Mouse (Mus musculus): Measurements from ENCODE around the gene Zcrb1.
A peak's percentile ranks its signal among the peaks of the same experiment; 100 is the strongest.

The Zcrb1 gene

GRCm38 (mm10) chr15:93371838-93372237, 26.3 kb downstream of the Zcrb1 start:
- no peak for DNase-seq (ENCODE audit: low spot score in 2 of 2)

- DNase-seq (ENCODE audit: low spot score in 2 of 2) = no peak
Observed at GRCm38 (mm10) chr15:93368558-93368957, 29.6 kb downstream of the Zcrb1 start.

GRCm38 (mm10) chr15:93365561-93365960, 32.6 kb downstream of the Zcrb1 start:
- DNase-seq (ENCODE audit: low spot score in 2 of 2) = no peak

GRCm38 (mm10) chr15:93358346-93359095, 39.6 kb downstream of the Zcrb1 start:
- no peak for DNase-seq (ENCODE audit: low spot score in 2 of 2)

- DNase-seq (ENCODE audit: low spot score in 2 of 2) = no peak
Observed at GRCm38 (mm10) chr15:93340630-93341379, 57.3 kb downstream of the Zcrb1 start.

- DNase-seq (ENCODE audit: low spot score in 2 of 2) = peak; percentile 39 to 76
Observed at GRCm38 (mm10) chr15:93336925-93337761, 61.0 kb downstream of the Zcrb1 start, which contains the start of gene Yaf2. Yaf2 (minus strand) TSS chr15:93336935.

GRCm38 (mm10) chr15:93336658-93336924, 61.5 kb downstream of the Zcrb1 start:
- no peak for DNase-seq (ENCODE audit: low spot score in 2 of 2)

Measured in left cerebral cortex, adult 9 months (tissue).